Mouse (Mus musculus): ENCODE data around the gene Foxp2.

GRCm38 (mm10) chr6:15192877-15193276 lies 291.7 kb downstream of the Foxp2 start:
- no peak for TF ChIP-seq GATA1 (IDR thresholded peaks at IDR 0.05; ENCODE audit: low read length)
- TF ChIP-seq TAL1 (IDR thresholded peaks at IDR 0.05; ENCODE audit: low read length) = no peak

Data from erythroblast, embryonic 14.5 days (primary cell).